Mouse (Mus musculus) erythroblast, adult 5-6 weeks (primary cell): Measurements from ENCODE around the gene Tmem89. TPM values are rescaled to one million over a fixed set of nuclear protein-coding genes. Genes with fewer than 3 reads are reported as not detected.

Experiments used
- ATAC-seq: replicated peaks from 2 replicates; pipeline ENCODE4 v1.8.0; 2016; ENCODE audit warnings: moderate number of reproducible peaks, mild to moderate bottlenecking, moderate TSS enrichment, inconsistent platforms; ENCODE audit not compliant: poor library complexity, low FRiP score, severe bottlenecking
- total RNA-seq, 2 experiments: library from RNA; stranded (forward) in 1 of 2; stranded (reverse) in 1 of 2; fragments of 150-400 nt in 1 of 2; fragments of 200-764, 138-1000 nt in 1 of 2; gene quantifications; 2 replicates each; pipeline versions ENCODE4 v1.2.3 to v1.2.4; 2015 to 2017; ENCODE audit warnings: low replicate concordance in 2 of 2

The Tmem89 gene
- not detected in 2 replicates for total RNA-seq (2015; ENCODE audit: low replicate concordance)
- not detected in 2 replicates for total RNA-seq (2017; ENCODE audit: low replicate concordance)

- ATAC-seq: no peak
Measured at GRCm38 (mm10) chr9:108914491-108914890, at the start of gene Tmem89. TSS of gene Tmem89 (plus strand) at chr9:108914619.

- no peak for ATAC-seq
Measured at GRCm38 (mm10) chr9:108912308-108912707, 2.1 kb upstream of the Tmem89 start.

- no peak for ATAC-seq
Measured at GRCm38 (mm10) chr9:108913161-108913560, 1.3 kb upstream of the Tmem89 start.

- ATAC-seq: no peak; the same call in 1 of the 2 replicates
Measured at GRCm38 (mm10) chr9:108913621-108914020, 798 bp upstream of the Tmem89 start.

GRCm38 (mm10) chr9:108925897-108926296, 11.5 kb downstream of the Tmem89 start:
- no peak for ATAC-seq

- ATAC-seq: no peak
Measured at GRCm38 (mm10) chr9:108928424-108928823, 14.0 kb downstream of the Tmem89 start.

- no peak for ATAC-seq
Measured at GRCm38 (mm10) chr9:108935991-108936390, 21.6 kb downstream of the Tmem89 start.

- peak; percentile 97 for ATAC-seq
Measured at GRCm38 (mm10) chr9:108936418-108937364, 22.3 kb downstream of the Tmem89 start, which contains the start of gene Uqcrc1. TSS of gene Uqcrc1 (plus strand) at chr9:108936633.

GRCm38 (mm10) chr9:108945111-108945510, 30.7 kb downstream of the Tmem89 start:
- no peak for ATAC-seq

- no peak for ATAC-seq
Measured at GRCm38 (mm10) chr9:108945608-108946007, 31.2 kb downstream of the Tmem89 start.

GRCm38 (mm10) chr9:108949231-108949966, 35.0 kb downstream of the Tmem89 start:
- no peak for ATAC-seq

- no peak for ATAC-seq
Measured at GRCm38 (mm10) chr9:108949967-108950728, 35.7 kb downstream of the Tmem89 start.

- no peak for ATAC-seq
Measured at GRCm38 (mm10) chr9:108953081-108953636, 38.7 kb downstream of the Tmem89 start, which contains the start of gene Col7a1. TSS of gene Col7a1 (plus strand) at chr9:108953586.

- no peak for ATAC-seq
Measured at GRCm38 (mm10) chr9:108955241-108955640, 40.8 kb downstream of the Tmem89 start.

GRCm38 (mm10) chr9:108955846-108956245, 41.4 kb downstream of the Tmem89 start:
- ATAC-seq: no peak

GRCm38 (mm10) chr9:108963577-108963976, 49.2 kb downstream of the Tmem89 start:
- ATAC-seq: no peak

- ATAC-seq: no peak
Measured at GRCm38 (mm10) chr9:108964338-108964737, 49.9 kb downstream of the Tmem89 start.
